ENCODE assay signal across 8 mouse cellular contexts in the genomic region with DNA sequence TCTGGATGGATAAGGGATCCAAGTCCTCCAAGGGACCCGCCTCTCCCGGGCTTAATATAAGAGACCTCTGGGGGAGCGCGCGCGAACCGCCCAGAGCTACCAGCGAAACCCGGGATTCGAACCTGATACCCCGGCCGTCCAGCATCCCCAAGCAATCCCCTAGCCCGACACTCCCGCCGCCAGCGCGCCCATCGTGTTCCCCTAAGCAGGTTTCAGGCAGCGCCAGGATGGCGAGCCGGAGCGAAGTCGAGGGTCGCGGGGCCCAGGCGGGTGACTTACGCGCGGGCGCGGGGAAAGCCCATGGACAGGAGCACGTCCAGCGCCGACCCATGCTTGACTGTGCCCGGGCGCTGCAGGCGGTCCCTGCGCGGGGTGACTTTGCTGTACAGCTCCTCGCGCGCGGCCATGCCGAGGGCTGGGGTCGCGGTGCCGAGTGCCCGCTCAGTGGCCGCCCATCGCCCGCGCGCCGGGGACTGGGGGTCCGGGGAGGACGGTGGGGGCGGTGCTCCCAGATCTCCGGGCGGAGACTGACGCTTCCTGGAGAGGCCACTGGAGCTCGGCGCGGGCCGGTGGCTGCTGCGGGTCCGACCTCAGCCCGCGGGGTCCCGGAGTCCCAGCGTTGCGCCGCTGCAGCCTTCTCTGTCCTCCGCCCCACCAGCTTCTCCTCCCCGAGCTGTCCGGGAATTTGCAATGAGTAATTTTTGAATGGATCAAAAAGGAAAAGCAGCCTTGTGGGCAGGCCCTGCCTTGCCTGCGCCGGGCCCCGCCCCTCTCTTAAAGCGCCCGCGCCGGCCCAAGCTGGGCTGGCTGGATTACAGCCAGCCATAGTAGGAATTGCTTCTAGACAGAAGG. TPM values are rescaled to one million over a fixed set of nuclear protein-coding genes. Genes with fewer than 3 reads are reported as not detected.
DNase-seq lines count a peak whose midpoint lies in the region; ATAC-seq lines count a peak whose summit lies in the region.

No protein-coding gene starts in this region.

- H3K4me2 ChIP-seq in hindbrain, embryonic 14.5 days (replicated peaks), result peak overlapping the region; percentile 71

- H3K36me3 ChIP-seq in hindbrain, embryonic 14.5 days (replicated peaks; ENCODE audit: control insufficient read depth, insufficient read depth), result no peaks in the 10 kb centered on the region

- ATAC-seq in hindbrain, embryonic 14.5 days (ENCODE audit: low FRiP score), result peak; percentile 89

- WGBS in hindbrain, embryonic 14.5 days, result under 1% methylated on average over 71 of the region's 82 CpGs

- peak; percentile 67 for DNase-seq in R1 (ENCODE audit: low read depth, low spot score)
- DNase-seq in cerebellum, postnatal 36 days, result peak; percentile 86
- DNase-seq in frontal cortex, postnatal 36 days (ENCODE audit: low spot score in 2 of 2), result peak; percentile 76 to 77
- peak; percentile 85 for DNase-seq in hindbrain, embryonic 14.5 days (ENCODE audit: low spot score)
- DNase-seq in left cerebral cortex, adult 18-20 months (ENCODE audit: low spot score in 2 of 2), result peak; percentile 71 to 80
- DNase-seq in lung, postnatal 36 days, result peak; percentile 83
- peak; percentile 56 for DNase-seq in retina, postnatal 7 days (ENCODE audit: low read depth, low spot score)
- DNase-seq in urinary bladder, adult 2 months (ENCODE audit: low spot score), result peak; percentile 51

- H3K4me1 ChIP-seq in hindbrain, embryonic 14.5 days (replicated peaks; ENCODE audit: control insufficient read depth, insufficient read depth, low read length), result peaks cover 15% of the 10 kb centered on the region

- H3K27ac ChIP-seq in hindbrain, embryonic 14.5 days, result peak overlapping the region; percentile 90

- H3K9me3 ChIP-seq in hindbrain, embryonic 14.5 days (ENCODE audit: control insufficient read depth, low read length), result no peaks in the 10 kb centered on the region

- H3K4me3 ChIP-seq in hindbrain, embryonic 14.5 days (replicated peaks; ENCODE audit: low read length), result peak overlapping the region; percentile 76

- H3K27me3 ChIP-seq in hindbrain, embryonic 14.5 days (ENCODE audit: control insufficient read depth, insufficient read depth, low read length), result peaks cover 12% of the 10 kb centered on the region

- peak overlapping the region; percentile 86 for H3K9ac ChIP-seq in hindbrain, embryonic 14.5 days

RNA-seq across cellular contexts. Expression of gene Ubash3b, which starts 4.3 kb away (rescaled TPM):
- polyA plus RNA-seq in hindbrain, embryonic 14.5 days (2014; fragmentation: Nextera tagmentation; extraction: Ambion mirVana), result 27.6 and 32.1 TPM in 2 replicates
- total RNA-seq in left cerebral cortex, adult 18-20 months (2021), result 10 to 100 TPM; 24.7 to 26.0 TPM
- 4.2 and 4.6 TPM in 2 replicates for polyA plus RNA-seq in urinary bladder, adult 2 months (2012; rRNA removed)

Comparison
In these comparisons a context has a peak if more than half of its experiments do, and no peak if none do; other contexts are left out.
1. Peak in every context shown above with its lines: DNase-seq, ATAC-seq, H3K4me3 ChIP-seq and H3K27ac ChIP-seq.